Comparison of ENCODE assay signal across 8 mouse cellular contexts in genomic region chr2:121450093-121450492, GRCm38 (mm10). TPM values are rescaled to one million over a fixed set of nuclear protein-coding genes. Genes with fewer than 3 reads are reported as not detected.
DNase-seq lines count a peak whose midpoint lies in the region; ATAC-seq lines count a peak whose summit lies in the region.

No protein-coding gene starts in this region.

- H3K9me3 ChIP-seq in liver, embryonic 16.5 days (replicated peaks; ENCODE audit: control insufficient read depth, low read length) = no peaks in the 10 kb centered on the region
- H3K9me3 ChIP-seq in neural tube, embryonic 14.5 days (ENCODE audit: control insufficient read depth, low read length) = no peaks in the 10 kb centered on the region

- H3K4me2 ChIP-seq in liver, embryonic 16.5 days (ENCODE audit: low read depth, low read length) = peak overlapping the region; percentile 89
- peak overlapping the region; percentile 92 for H3K4me2 ChIP-seq in neural tube, embryonic 14.5 days (ENCODE audit: low read depth, low read length)

- peaks cover 22% of the 10 kb centered on the region for H3K4me1 ChIP-seq in liver, embryonic 16.5 days (ENCODE audit: control insufficient read depth, low read depth, low read length)
- H3K4me1 ChIP-seq in neural tube, embryonic 14.5 days (ENCODE audit: control insufficient read depth, insufficient read depth, low read length) = peaks cover 8% of the 10 kb centered on the region

- H3K9ac ChIP-seq in liver, embryonic 16.5 days (ENCODE audit: low read depth, low read length) = peak overlapping the region; percentile 99
- peak overlapping the region; percentile 86 for H3K9ac ChIP-seq in neural tube, embryonic 14.5 days (replicated peaks; ENCODE audit: low read depth, low read length)

- peak overlapping the region; percentile 92 for H3K27ac ChIP-seq in liver, embryonic 16.5 days (ENCODE audit: low read length)
- peak overlapping the region; percentile 95 for H3K27ac ChIP-seq in neural tube, embryonic 14.5 days (ENCODE audit: low read depth, low read length)

- no peaks in the 10 kb centered on the region for H3K27me3 ChIP-seq in liver, embryonic 16.5 days (ENCODE audit: control insufficient read depth, insufficient read depth, low read depth, low read length)
- H3K27me3 ChIP-seq in neural tube, embryonic 14.5 days (ENCODE audit: control insufficient read depth, insufficient read depth, low read length) = no peaks in the 10 kb centered on the region

- under 1% methylated on average over 7 of the region's 7 CpGs for WGBS in liver, embryonic 16.5 days (ENCODE audit: insufficient replicate concordance)
- 3% methylated on average over 7 of the region's 7 CpGs for WGBS in neural tube, embryonic 14.5 days

- peak; percentile 58 for DNase-seq in kidney, adult 9 months
- DNase-seq in kidney, adult 8-10 months = no peak
- DNase-seq in embryo, embryonic 10.5 days (ENCODE audit: low spot score) = peak; percentile 40
- peak; percentile 31 for DNase-seq in heart, postnatal 4 days
- no peak for DNase-seq in ovary, postnatal 14 days (ENCODE audit: low spot score)
- no peak for DNase-seq in gastrocnemius, postnatal 25 days

- ATAC-seq in liver, embryonic 16.5 days (ENCODE audit: low read depth) = no peak
- ATAC-seq in neural tube, embryonic 14.5 days (ENCODE audit: low read depth) = no peak

- peak overlapping the region; percentile 99 for H3K4me3 ChIP-seq in liver, embryonic 16.5 days (ENCODE audit: low read depth, low read length)
- peak overlapping the region; percentile 88 for H3K4me3 ChIP-seq in neural tube, embryonic 14.5 days (ENCODE audit: low read depth, low read length)

- H3K36me3 ChIP-seq in liver, embryonic 16.5 days (ENCODE audit: control insufficient read depth, insufficient read depth) = 0 out of 2 replicates have a peak, but pooled peaks cover 3% of the 10 kb centered on the region
- H3K36me3 ChIP-seq in neural tube, embryonic 14.5 days (ENCODE audit: control insufficient read depth, insufficient read depth, low read length) = no peaks in the 10 kb centered on the region

RNA-seq across cellular contexts. Expression of gene Serf2, which starts 1.1 kb away (rescaled TPM):
- total RNA-seq in heart, postnatal 4 days (2021) = 100 to 1,000 TPM; 350 to 387 TPM
- polyA plus RNA-seq in liver, embryonic 16.5 days (2015; fragmentation: Nextera tagmentation; extraction: Ambion mirVana) = 209 and 224 TPM in 2 replicates
- polyA plus RNA-seq in neural tube, embryonic 14.5 days (2014; fragmentation: Nextera tagmentation; extraction: Ambion mirVana) = 303 and 333 TPM in 2 replicates
- 100 to 1,000 TPM; 315 to 360 TPM for total RNA-seq in gastrocnemius, postnatal 25 days (2021)

RNA-seq across cellular contexts. Expression of gene Hypk, which starts 3.0 kb away (rescaled TPM):
- 10 to 100 TPM; 23.4 to 26.1 TPM for total RNA-seq in heart, postnatal 4 days (2021)
- polyA plus RNA-seq in liver, embryonic 16.5 days (2015; fragmentation: Nextera tagmentation; extraction: Ambion mirVana) = 64.5 and 79.5 TPM in 2 replicates
- polyA plus RNA-seq in neural tube, embryonic 14.5 days (2014; fragmentation: Nextera tagmentation; extraction: Ambion mirVana) = 89.1 and 105 TPM in 2 replicates
- total RNA-seq in gastrocnemius, postnatal 25 days (2021) = 10 to 100 TPM; 14.2 to 20.2 TPM

RNA-seq across cellular contexts. Expression of gene Ell3, which starts 6.0 kb away (rescaled TPM):
- total RNA-seq in heart, postnatal 4 days (2021) = under 1 TPM in 1 of 2 experiments, not detected in 1; 0.31 TPM
- polyA plus RNA-seq in liver, embryonic 16.5 days (2015; fragmentation: Nextera tagmentation; extraction: Ambion mirVana) = 3.4 and 3.6 TPM in 2 replicates
- polyA plus RNA-seq in neural tube, embryonic 14.5 days (2014; fragmentation: Nextera tagmentation; extraction: Ambion mirVana) = 1.2 and 2.1 TPM in 2 replicates
- total RNA-seq in gastrocnemius, postnatal 25 days (2021) = not detected

RNA-seq across cellular contexts. Expression of gene Serinc4, which starts 6.5 kb away (rescaled TPM):
- total RNA-seq in heart, postnatal 4 days (2021) = under 1 TPM; 0.16 to 0.19 TPM
- polyA plus RNA-seq in liver, embryonic 16.5 days (2015; fragmentation: Nextera tagmentation; extraction: Ambion mirVana) = 0.05 and 0.20 TPM in 2 replicates
- polyA plus RNA-seq in neural tube, embryonic 14.5 days (2014; fragmentation: Nextera tagmentation; extraction: Ambion mirVana) = 0.95 and 1.7 TPM in 2 replicates
- total RNA-seq in gastrocnemius, postnatal 25 days (2021) = not detected

RNA-seq across cellular contexts. Expression of gene Mfap1b, which starts 23.8 kb away (rescaled TPM):
- 10 to 100 TPM; 21.6 to 24.5 TPM for total RNA-seq in heart, postnatal 4 days (2021)
- polyA plus RNA-seq in liver, embryonic 16.5 days (2015; fragmentation: Nextera tagmentation; extraction: Ambion mirVana) = 19.4 and 20.5 TPM in 2 replicates
- polyA plus RNA-seq in neural tube, embryonic 14.5 days (2014; fragmentation: Nextera tagmentation; extraction: Ambion mirVana) = 77.1 and 79.2 TPM in 2 replicates
- 10 to 100 TPM; 18.0 to 20.6 TPM for total RNA-seq in gastrocnemius, postnatal 25 days (2021)

Comparison
In these comparisons a context has a peak if more than half of its experiments do, and no peak if none do; other contexts are left out.
1. DNase-seq: peak in kidney, adult 9 months (single experiment), embryo, embryonic 10.5 days (single experiment) and heart, postnatal 4 days (single experiment); none in kidney, adult 8-10 months (0 of 2), ovary, postnatal 14 days (single experiment) and gastrocnemius, postnatal 25 days (single experiment).